Mouse (Mus musculus): ENCODE data around the gene Pam16.

The Pam16 gene

GRCm38 (mm10) chr16:4646831-4647230, 22.0 kb upstream of the Pam16 start:
- no peak for DNase-seq (ENCODE audit: low read depth, low spot score)

DNA sequence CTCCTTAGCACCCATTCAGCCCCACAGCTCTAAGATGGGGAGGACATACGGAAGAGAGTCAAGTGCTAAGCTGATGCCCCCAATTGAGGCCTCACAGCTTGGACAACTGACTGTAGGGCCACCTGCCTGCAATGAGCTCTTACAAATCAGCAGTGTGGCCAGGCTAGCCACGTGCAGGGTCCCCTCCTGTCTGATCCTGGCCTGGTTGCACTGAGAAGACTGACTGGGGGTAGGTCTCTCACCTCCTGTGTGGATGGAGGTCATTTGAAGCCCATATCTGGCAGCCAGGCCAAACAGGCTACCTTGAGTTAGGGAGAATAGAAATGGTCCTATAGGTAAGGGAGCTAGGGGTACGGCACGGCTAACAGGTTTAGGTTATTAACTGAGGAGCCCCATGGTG, 21.1 kb upstream of the Pam16 start:
- no peak for DNase-seq (ENCODE audit: low read depth, low spot score)

- peak; percentile 92 for DNase-seq (ENCODE audit: low read depth, low spot score)
Observed at GRCm38 (mm10) chr16:4643670-4644419, 19.1 kb upstream of the Pam16 start.

- DNase-seq (ENCODE audit: low read depth, low spot score): no peak
Observed at GRCm38 (mm10) chr16:4642937-4643336, 18.1 kb upstream of the Pam16 start.

DNA sequence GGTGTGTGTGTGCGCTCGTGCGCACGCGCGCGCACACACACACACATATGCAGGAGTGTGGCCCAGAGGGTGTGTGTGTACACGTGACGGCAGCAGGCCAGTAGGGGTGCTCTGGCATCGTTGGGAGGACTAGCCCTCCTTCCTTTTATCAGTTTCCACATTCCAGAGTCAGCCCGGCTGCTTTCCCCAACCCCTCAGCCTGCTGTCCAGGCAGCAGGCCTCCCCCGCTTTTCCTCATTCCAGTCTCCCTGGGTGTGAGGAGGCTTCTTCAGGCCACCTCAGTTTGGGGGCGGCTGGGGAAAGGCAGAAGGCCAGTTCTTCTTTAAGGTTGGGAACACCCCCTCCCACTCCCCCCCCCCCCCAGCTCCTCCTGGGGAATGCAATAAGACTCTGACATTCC, 17.4 kb upstream of the Pam16 start:
- peak; percentile 96 for DNase-seq (ENCODE audit: low read depth, low spot score)

- peak; percentile 60 for DNase-seq (ENCODE audit: low read depth, low spot score)
Observed at GRCm38 (mm10) chr16:4641119-4641838, 16.5 kb upstream of the Pam16 start.

- DNase-seq (ENCODE audit: low read depth, low spot score): peak; percentile 87
Observed at GRCm38 (mm10) chr16:4640267-4641005, 15.6 kb upstream of the Pam16 start.

- peak; percentile 99 for DNase-seq (ENCODE audit: low read depth, low spot score)
Observed at GRCm38 (mm10) chr16:4639831-4640237, 15.0 kb upstream of the Pam16 start, which contains the start of the genes Vasn and Dnaja3. Gene Vasn (plus strand): TSS chr16:4639941. Gene Dnaja3 (plus strand): TSS chr16:4639989.

- peak; percentile 86 for DNase-seq (ENCODE audit: low read depth, low spot score)
Observed at GRCm38 (mm10) chr16:4638891-4639390, 14.2 kb upstream of the Pam16 start.

DNA sequence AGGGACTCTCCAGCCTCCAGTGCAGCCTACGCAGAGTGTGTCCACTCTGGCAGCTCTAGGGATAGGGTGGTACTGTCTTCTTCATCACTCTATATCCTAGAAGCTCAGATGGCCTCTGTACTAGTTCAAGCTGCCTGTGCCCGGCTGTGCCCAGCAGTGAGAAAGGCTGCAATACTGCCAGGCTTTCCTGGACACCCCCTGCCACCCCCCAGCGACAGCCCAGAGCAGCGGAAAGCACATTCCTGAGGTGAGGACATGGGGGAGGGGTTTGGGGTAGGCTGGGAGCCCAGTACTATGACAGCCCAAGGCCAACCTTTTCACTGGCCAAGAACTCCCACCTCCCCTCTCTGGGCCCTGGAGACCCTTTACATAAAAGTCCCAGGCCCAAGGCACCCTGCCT, 11.0 kb upstream of the Pam16 start:
- no peak for DNase-seq (ENCODE audit: low read depth, low spot score)

GRCm38 (mm10) chr16:4634681-4635080, 9.9 kb upstream of the Pam16 start:
- no peak for DNase-seq (ENCODE audit: low read depth, low spot score)

DNA sequence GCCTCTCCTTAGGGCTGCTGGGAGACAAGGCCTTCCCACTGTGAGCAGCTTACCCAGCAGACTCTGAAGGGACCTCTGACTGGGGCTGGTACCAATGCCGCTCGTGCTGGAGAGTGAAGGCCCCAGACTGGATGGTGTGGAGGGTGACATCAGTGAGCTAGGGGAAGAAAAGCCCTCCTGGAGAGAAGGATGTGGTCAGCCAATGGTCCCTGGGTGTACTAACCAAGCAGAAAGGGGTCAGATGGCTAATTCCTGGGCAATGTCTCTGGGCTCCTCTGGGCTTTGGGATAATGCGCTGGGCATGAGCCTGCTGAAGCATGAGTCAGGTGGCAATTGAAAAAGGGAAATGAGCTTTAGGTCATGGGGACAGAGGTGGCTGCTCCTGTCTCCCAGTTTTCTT, 8.9 kb upstream of the Pam16 start:
- DNase-seq (ENCODE audit: low read depth, low spot score): peak; percentile 61

DNA sequence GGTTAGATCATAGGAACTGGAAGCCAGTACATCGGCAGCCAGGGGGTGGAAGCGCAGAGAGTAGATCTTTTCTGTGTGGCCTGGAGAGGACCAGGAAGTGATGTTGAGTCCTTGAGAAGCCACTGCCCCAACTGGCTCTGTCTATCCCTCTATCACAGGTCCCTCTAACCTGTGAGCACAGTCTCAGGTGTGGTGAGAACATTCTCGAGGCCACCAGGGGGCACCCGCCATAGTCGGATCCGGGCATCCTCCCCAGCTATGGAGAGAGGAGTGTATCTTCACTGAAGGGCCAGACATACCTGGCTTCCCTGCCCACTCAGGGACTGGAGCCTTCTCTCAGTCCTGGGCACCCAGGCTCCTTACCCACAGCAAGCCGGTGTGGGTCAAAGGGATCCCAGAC, 7.3 kb upstream of the Pam16 start:
- DNase-seq (ENCODE audit: low read depth, low spot score): peak; percentile 41

DNA sequence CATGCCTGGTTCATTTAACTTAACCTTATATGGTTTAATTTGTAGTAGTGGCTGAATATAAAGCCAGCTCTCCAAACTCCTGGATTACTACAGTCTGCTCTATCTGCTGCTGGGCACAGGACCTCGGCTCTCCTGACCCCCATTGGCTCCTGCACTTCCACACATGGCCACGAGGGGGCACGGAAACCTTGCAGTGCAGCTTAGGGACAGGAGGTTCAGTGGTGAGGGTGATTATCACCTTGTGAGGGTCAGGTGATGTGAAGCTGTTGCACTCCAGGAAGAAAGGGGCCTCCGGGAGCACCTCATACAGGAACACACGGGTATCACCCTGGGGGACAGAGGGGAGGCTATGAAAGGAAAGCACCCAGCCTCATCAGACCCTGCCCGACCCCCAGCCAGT, 5.2 kb upstream of the Pam16 start:
- DNase-seq (ENCODE audit: low read depth, low spot score): peak; percentile 91

DNA sequence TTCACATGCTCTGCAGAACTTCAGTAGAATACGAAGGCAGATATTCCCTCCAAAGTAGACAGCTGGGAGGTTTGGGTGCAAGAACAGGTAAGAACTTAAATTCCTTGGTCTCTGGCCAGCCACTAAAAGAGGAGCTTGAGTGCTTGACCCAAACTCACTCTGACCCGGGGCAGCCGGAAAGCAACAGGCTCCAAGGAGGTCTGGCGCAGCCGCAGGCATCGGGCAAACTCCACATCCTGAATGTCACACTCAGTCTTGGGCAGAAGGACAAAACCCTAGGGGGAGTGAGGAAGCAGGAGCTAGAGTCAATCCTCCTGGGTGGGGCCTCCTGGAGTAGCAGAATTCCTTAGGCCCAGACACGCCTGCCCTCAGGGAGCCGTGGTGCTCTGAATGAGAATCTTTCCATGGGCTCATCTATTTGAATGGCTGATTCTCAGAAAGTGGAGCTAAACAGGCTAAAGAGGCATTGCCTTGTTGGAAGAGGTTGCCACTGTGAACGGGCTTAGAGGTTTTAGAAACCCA, 4.2 kb upstream of the Pam16 start:
- DNase-seq (ENCODE audit: low read depth, low spot score): peak; percentile 65

DNA sequence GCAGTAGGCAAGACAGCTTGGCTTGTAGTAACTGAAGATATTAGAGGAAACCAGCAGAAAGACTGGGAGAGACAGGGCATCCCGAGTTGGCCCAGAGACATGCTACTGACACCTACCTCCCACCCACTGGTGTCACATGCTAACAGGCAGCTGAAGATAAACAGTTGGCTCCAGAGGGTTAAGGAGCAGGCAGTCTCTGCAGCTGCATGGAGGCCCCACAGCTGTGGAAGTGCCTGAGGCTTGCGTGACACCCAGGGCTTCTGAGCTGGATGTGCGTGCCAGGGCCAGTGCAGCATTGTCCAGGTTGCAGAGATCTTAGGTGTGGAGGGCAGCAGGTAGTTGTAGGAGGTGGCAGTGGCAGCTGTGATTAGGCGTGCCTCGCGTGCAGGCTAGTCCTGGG, 2.3 kb upstream of the Pam16 start:
- no peak for DNase-seq (ENCODE audit: low read depth, low spot score)

DNA sequence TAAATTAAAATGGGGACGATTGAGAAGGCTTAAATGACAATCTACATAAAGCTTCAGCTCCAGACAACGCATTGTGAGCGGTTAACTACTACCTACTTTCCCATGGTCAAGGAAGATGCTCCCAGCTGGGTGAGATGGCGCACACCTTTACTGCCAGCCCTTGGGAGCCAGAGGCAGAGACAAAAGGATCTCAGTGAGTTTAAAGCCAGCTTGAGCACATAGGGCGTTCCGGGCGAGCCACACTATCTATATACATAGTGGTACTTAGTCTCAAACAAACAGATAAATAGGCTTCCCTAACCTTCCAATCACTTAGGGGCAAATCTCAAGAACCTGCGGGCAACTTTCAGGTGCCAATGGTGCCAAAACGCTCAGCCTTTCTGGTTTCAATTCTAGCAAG, 714 bp downstream of the Pam16 start:
- DNase-seq (ENCODE audit: low read depth, low spot score): no peak

- no peak for DNase-seq (ENCODE audit: low read depth, low spot score)
Observed at GRCm38 (mm10) chr16:4616829-4617228, 8.0 kb downstream of the Pam16 start.

- no peak for DNase-seq (ENCODE audit: low read depth, low spot score)
Observed at GRCm38 (mm10) chr16:4615297-4615696, 9.5 kb downstream of the Pam16 start.

DNA sequence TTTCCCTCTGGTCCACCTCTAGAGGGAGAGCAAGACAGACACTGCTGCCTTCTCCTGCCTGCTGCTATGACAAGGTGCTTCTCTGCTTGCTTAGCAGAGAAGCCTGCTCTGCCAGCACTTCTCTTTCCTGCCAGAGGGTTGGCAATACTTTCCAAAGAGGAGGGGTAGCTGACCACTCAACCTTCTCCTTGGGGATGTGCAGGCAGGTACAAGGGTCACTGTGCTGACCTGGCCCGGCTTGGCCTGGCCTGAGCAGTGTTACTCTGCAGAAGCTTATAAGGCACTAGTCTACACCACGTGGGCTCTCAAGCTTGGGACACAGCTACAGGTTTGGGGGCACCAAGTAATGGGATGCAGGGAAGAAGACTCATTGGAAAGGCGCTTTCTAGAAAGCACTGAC, 10.1 kb downstream of the Pam16 start:
- DNase-seq (ENCODE audit: low read depth, low spot score): no peak

- no peak for DNase-seq (ENCODE audit: low read depth, low spot score)
Observed at GRCm38 (mm10) chr16:4613736-4614135, 11.1 kb downstream of the Pam16 start.

DNA sequence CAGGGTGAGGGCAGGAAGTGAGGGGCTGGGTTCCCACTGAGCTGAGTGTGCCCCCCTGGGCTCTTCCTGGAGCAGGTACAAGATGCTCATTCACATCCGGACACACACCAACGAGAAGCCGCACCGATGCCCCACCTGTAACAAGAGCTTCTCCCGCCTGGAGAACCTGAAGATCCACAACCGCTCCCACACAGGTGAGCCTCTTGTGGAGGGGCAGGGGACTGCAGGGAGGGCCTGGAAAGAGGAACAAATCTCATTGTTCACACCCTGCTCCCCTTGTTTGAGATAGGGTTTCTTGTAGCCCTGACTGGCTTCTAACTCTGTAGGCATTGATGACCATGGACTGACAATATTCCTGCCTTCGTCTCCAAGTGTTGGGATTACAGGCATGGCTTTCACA, 13.1 kb downstream of the Pam16 start:
- no peak for DNase-seq (ENCODE audit: low read depth, low spot score)
